Mouse (Mus musculus) embryonic facial prominence, embryonic 10.5 days (tissue): ENCODE data around the gene Atxn7l3. TPM values are rescaled to one million over a fixed set of nuclear protein-coding genes. Genes with fewer than 3 reads are reported as not detected.

Experiments used
- DNase-seq: peaks from one replicate; pipeline ENCODE4 v3.0.0-alpha.2; 2017; ENCODE audit warnings: low spot score
- H3K27ac ChIP-seq: fragments of 300-500 bp; sonication (generic); replicated peaks from 2 replicates; pipeline ENCODE4 v1.5.1; 2016; ENCODE audit warnings: mild to moderate bottlenecking
- H3K27me3 ChIP-seq: fragments of 300-500 bp; sonication (generic); replicated peaks from 2 replicates; pipeline ENCODE4 v1.6.1; 2016; ENCODE audit warnings: low read depth, mild to moderate bottlenecking; ENCODE audit not compliant: poor library complexity, severe bottlenecking
- H3K36me3 ChIP-seq: fragments of 300-500 bp; sonication (generic); replicated peaks from 2 replicates; pipeline ENCODE4 v1.6.1; 2016; ENCODE audit warnings: mild to moderate bottlenecking, moderate library complexity
- H3K4me1 ChIP-seq: fragments of 300-500 bp; sonication (generic); 2 replicates; pipeline ENCODE4 v1.6.1; 2016
- H3K4me3 ChIP-seq: fragments of 300-500 bp; sonication (generic); 2 replicates; pipeline ENCODE4 v1.5.1; 2016; ENCODE audit warnings: mild to moderate bottlenecking, moderate library complexity
- H3K9me3 ChIP-seq: fragments of 300-500 bp; sonication (generic); 2 replicates; pipeline ENCODE4 v1.6.1; 2016; ENCODE audit warnings: mild to moderate bottlenecking
- WGBS: fragments of 180-500 bp; shearing (Covaris S2); methylation state at CpG from one replicate; pipeline ENCODE4 v1.1.7; 2016; 5-methylcytosine and 5-hydroxymethylcytosine counted together
- polyA plus RNA-seq: library from polyadenylated mRNA; unstranded; fragments of >200 nt; fragmentation: Nextera tagmentation; extraction: Ambion mirVana; gene quantifications from 2 replicates; pipeline ENCODE4 v1.2.1, GENCODE M21; 2016

Atxn7l3 gene
- polyA plus RNA-seq, 1 experiment from 2014 or later = 18.2 TPM

- Histone ChIP-seq H3K4me1 (peaks cover 22% of the 10 kb centered on the region), H3K4me3 (no peak overlapping the region), H3K9me3 (no peaks in the 10 kb centered on the region), H3K27ac (no peak overlapping the region), H3K27me3 (peaks cover 24% of the 10 kb centered on the region), H3K36me3 (no peaks in the 10 kb centered on the region)
- 52% methylated on average over 5 of the region's 5 CpGs for WGBS
- DNase-seq = no peak
Observed at GRCm38 (mm10) chr11:102241874-102242273, 54.6 kb downstream of the Atxn7l3 start.

GRCm38 (mm10) chr11:102241246-102241645 lies 55.2 kb downstream of the Atxn7l3 start:
- H3K9me3 ChIP-seq = no peaks in the 10 kb centered on the region
- 86% methylated on average over 5 of the region's 5 CpGs for WGBS
- no peaks in the 10 kb centered on the region for H3K36me3 ChIP-seq
- H3K27me3 ChIP-seq = peaks cover 22% of the 10 kb centered on the region
- no peak overlapping the region for H3K27ac ChIP-seq
- H3K4me3 ChIP-seq = no peak overlapping the region
- DNase-seq = no peak
- peaks cover 24% of the 10 kb centered on the region for H3K4me1 ChIP-seq

- H3K9me3 ChIP-seq = no peaks in the 10 kb centered on the region
- no peaks in the 10 kb centered on the region for H3K36me3 ChIP-seq
- H3K27ac ChIP-seq = no peak overlapping the region
- WGBS = 83% methylated on average over 6 of the region's 6 CpGs
- DNase-seq = no peak
- peaks cover 20% of the 10 kb centered on the region for H3K4me1 ChIP-seq
- no peak overlapping the region for H3K4me3 ChIP-seq
- H3K27me3 ChIP-seq = peaks cover 16% of the 10 kb centered on the region
Observed at GRCm38 (mm10) chr11:102240636-102241035, 55.8 kb downstream of the Atxn7l3 start.

Other genes with a start within 250 kb of the Atxn7l3 start
- gene Mpp2, start 208.1 kb downstream of the Atxn7l3 start, polyA plus RNA-seq = 12.5 and 12.9 TPM in 2 replicates
- gene Ppy, start 195.3 kb downstream of the Atxn7l3 start, polyA plus RNA-seq = not detected in 2 replicates
- 0.32 and 0.49 TPM in 2 replicates for gene Pyy, start 188.8 kb downstream of the Atxn7l3 start, polyA plus RNA-seq
- gene Nags, start 151.1 kb downstream of the Atxn7l3 start, polyA plus RNA-seq = not detected in 2 replicates
- 35.0 and 38.0 TPM in 2 replicates for gene Tmem101, start 140.2 kb downstream of the Atxn7l3 start, polyA plus RNA-seq
- 145 and 155 TPM in 2 replicates for gene Lsm12, start 111.3 kb downstream of the Atxn7l3 start, polyA plus RNA-seq
- 38.2 and 39.6 TPM in 2 replicates for gene G6pc3, start 107.0 kb downstream of the Atxn7l3 start, polyA plus RNA-seq
- gene Hdac5, start 66.5 kb downstream of the Atxn7l3 start, polyA plus RNA-seq = 49.6 and 52.9 TPM in 2 replicates
- gene BC030867, start 47.7 kb downstream of the Atxn7l3 start, polyA plus RNA-seq = 30.1 and 32.4 TPM in 2 replicates
- 0.09 and 0.10 TPM in 2 replicates for gene Asb16, start 27.9 kb downstream of the Atxn7l3 start, polyA plus RNA-seq
- 45.2 and 46.2 TPM in 2 replicates for gene Tmub2, start 11.7 kb downstream of the Atxn7l3 start, polyA plus RNA-seq
- gene Ubtf, start 23.1 kb upstream of the Atxn7l3 start, polyA plus RNA-seq = 94.2 and 96.3 TPM in 2 replicates
- gene Slc4a1, start 69.6 kb upstream of the Atxn7l3 start, polyA plus RNA-seq = 29.7 and 33.8 TPM in 2 replicates
- 10.0 and 11.9 TPM in 2 replicates for gene Rundc3a, start 96.8 kb upstream of the Atxn7l3 start, polyA plus RNA-seq
- 229 and 241 TPM in 2 replicates for gene Slc25a39, start 111.3 kb upstream of the Atxn7l3 start, polyA plus RNA-seq
- 79.4 and 87.3 TPM in 2 replicates for gene Grn, start 133.7 kb upstream of the Atxn7l3 start, polyA plus RNA-seq
- 3.4 and 3.7 TPM in 2 replicates for gene Fam171a2, start 151.1 kb upstream of the Atxn7l3 start, polyA plus RNA-seq
- gene Itga2b, start 173.5 kb upstream of the Atxn7l3 start, polyA plus RNA-seq = 3.9 and 6.5 TPM in 2 replicates